Mouse (Mus musculus) frontal cortex, postnatal 36 days (tissue): ENCODE data around the gene Bscl2.
"Not testable (repeated sequence)": the region's sequence is repeated elsewhere in the genome, so short reads cannot be mapped to it uniquely, and the experiment has no call there.

Experiments used
- DNase-seq, 2 experiments: peaks; one replicate each; pipeline ENCODE4 v3.0.0; 2022; ENCODE audit warnings: low spot score in 2 of 2

The Bscl2 gene

DNA sequence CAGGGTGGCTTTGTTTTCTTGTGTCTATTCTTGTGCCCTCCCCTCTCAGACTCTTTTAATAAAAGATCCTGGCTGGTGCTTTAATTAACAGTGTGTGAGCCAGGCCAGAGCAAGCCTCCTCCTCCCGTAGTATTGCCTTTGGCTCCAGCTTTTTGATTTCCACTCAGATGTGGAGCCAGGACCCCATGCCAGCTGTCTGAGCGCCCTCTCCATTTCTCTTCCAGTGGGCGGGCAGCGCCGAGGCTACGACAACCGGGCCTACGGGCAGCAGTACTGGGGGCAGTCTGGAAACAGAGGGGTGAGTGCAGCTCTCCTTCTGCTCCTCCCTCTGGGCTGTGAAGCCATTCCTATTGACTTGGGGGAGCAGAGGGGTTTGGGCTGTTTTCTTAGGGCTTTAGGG lies 6.6 kb upstream of the Bscl2 start:
- DNase-seq, result no peak

DNA sequence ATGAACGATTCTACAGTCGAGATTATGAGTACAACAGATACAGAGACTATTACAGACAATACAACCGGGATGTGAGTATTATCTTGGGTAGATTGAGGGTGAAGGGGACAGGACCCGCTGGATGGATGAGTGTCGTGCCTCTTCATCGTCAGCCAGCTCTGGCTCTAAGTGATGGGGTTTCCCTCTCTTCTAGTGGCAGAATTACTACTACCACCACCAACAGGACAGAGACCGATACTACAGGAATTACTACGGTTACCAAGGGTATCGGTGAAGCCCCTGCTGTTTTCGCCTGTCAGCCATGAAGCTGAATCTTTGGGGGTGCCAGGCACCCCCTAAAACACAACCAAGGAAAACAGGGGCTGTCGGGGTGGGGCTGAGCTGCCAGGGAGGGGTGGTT lies 6.0 kb upstream of the Bscl2 start:
- no peak for DNase-seq

DNA sequence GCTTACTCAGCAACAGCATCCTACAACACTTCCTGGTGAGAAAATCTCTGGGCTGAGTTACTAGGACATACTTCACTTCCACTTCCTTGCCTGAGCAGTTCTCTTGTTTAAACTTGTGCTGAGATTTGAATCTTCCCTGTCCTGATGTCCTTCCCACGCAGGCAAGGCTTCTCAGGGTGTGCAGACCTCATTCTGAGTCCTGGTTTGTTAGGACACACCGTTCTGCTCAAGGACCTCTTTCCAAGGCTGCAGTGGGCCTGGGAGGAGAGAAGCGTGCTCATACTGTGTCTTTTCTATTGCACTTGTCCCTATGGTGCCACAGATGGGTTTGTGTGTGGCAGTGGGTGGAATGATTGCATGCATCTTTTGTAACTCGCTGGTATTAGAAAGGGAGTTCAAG lies 4.3 kb upstream of the Bscl2 start:
- no peak for DNase-seq

DNA sequence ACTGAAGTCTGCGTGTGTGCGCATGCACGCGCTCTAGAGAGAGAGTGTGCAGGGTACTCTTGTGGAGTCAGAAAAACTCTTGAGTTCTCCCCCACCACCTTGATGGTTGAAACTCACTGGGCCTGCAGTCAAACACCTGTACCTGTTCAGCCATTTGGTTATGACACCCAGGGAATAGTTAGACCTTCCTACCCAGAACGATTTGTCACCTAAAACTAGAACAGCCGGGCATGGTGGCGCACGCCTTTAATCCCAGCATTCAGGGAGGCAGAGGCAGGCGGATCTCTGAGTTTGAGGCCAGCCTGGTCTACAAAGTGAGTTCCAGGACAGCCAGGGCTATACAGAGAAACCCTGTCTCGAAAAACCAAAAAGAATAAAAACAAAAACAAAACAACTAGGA lies 940 bp upstream of the Bscl2 start:
- not testable (repeated sequence) for DNase-seq

DNA sequence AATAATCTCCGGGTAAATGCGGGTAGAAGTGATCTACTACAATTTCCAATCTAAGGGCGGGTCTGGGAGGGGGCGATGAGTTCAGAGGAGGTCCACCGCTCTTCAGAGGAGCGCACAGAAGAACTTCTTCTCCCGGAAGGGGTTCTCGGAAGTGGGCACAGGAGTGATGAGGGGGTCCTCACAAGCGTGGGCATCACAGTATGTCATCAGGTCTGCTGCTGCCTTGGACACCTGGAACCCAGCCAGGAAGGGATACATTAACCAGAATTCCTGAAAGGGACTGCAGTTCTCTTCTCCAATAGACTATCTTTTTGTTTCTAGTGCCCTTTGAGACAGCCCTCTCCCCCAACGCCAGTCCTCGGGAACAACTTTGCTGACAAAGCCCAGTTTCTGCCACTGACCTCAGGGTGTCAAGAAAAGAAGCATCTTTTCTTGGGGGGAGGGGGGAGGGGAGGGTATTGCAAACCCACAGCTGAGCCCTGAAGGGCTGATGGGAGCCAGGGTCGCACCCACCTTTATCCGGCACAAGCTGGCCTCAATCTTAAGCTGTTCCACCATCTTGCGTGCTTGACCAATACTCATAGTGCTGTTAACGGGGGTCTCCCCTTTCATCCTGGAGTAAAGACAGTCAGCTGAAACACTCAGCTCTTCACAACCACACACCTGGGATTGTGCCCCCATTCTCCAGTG lies 919 bp downstream of the Bscl2 start:
- DNase-seq, result peak in 1 of 2 experiments; percentile 48

DNA sequence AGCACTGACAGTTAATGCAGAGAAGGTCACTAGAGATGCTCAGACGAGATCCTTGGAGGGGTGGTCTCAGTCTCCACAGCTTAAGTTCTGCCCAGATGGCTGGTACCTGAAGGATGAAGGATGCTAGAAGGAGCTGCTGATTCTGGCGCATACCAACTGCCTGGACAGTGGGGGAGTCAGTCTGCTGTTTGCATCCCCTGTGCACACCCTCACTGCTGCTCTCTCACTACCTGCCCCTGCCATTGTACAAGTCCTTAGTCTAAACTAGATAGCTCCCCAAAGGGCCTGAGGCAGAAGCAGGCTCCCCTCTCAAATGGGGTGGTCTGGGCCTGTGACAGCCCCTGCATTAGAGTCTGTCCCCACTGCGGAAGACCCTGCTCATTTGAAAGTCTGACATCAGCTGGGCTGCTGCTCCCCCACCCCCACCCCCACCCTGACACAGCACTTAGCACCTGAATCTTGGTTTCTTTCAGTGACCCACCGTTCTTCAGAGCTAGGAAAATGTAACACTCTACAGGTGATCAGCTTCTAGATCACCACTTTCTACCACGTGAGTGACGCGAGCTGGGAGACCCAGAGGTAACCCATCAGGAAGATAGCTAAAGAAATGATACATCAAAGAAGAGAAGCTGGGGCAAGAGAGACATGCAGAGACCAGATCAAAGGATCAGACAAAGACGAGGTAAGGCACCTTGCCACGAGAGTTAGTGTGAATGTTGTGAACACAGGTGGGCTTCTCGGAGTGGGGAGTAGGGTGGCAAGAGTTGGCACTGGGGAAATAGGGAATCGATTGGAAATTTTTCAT lies 2.0 kb downstream of the Bscl2 start, which contains the start of gene Gng3:
Gene Gng3 (minus strand): TSS at position 92 of the 805 bp plus-strand sequence.
- peak; percentile 88 to 90 for DNase-seq

GRCm38 (mm10) chr19:8839908-8840791 lies 2.9 kb downstream of the Bscl2 start:
- peak; percentile 69 to 80 for DNase-seq

GRCm38 (mm10) chr19:8841012-8841411 lies 3.7 kb downstream of the Bscl2 start:
- DNase-seq, result no peak

DNA sequence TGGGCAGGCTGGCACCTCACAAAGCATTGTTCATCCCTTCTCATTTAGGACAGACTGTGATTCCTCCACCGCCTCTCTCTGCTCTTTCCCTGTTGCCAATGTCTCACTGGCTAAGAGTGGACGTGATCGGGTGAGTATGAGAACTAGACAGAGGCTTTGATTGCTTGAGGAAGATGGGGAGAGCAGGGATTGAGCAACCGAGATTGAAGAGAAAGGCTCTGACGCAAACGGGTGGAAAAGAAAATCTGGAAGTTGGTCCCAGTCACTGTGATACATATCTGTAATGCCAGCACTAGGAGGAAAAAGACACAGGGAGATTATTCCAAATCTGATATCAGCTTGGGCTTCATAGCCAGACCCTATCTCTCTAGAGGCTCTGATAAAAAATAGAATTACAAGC lies 5.7 kb downstream of the Bscl2 start:
- DNase-seq, result no peak

- peak; percentile 71 to 82 for DNase-seq
Observed at GRCm38 (mm10) chr19:8844371-8845129, 7.3 kb downstream of the Bscl2 start.

DNA sequence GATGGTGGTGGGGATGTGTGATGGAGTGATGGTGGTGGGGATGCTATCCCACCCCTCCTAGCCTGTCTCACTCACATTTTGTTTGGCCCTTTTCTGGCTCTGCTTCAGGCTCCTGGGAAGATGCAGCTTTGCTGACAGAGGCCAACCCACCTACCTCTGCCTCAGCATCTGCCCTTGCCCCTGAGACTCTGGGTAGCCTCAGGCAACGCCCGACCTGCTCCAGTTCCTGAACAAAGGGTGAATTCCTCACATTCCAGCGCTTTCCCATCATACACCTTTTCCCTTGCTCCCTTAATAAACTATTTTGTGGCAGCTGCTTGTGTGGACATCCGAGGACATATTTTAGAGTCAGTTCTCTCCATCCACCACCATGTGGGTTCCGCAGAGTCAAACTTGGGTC lies 11.1 kb downstream of the Bscl2 start:
- no peak for DNase-seq

DNA sequence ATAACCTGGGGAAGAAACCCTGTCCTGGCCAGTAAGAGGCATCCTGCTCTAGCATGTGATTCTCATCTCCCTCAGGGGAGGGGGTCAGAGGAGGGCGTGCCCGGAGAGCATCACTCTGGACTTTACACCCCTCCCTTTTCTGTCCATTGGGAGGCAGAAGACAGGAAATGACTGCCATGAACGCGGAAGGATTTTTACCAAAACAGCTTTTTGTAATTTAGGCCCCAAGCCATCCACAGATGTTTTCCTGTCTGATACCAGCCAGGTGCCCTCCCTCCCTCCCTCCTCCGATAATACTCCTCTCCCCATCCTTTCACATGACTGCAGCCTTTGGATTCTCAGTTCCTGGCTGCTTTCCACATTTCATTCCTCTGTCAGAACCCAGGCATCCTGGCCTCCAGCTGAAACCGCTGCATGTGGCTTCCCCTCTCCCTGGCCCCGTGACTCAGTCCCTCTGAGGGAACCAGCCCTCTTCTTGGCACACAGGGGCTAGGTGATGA lies 13.2 kb downstream of the Bscl2 start, which contains the start of gene Lrrn4cl:
Gene Lrrn4cl (plus strand): TSS at position 367 of the 500 bp plus-strand sequence.
- no peak for DNase-seq

DNA sequence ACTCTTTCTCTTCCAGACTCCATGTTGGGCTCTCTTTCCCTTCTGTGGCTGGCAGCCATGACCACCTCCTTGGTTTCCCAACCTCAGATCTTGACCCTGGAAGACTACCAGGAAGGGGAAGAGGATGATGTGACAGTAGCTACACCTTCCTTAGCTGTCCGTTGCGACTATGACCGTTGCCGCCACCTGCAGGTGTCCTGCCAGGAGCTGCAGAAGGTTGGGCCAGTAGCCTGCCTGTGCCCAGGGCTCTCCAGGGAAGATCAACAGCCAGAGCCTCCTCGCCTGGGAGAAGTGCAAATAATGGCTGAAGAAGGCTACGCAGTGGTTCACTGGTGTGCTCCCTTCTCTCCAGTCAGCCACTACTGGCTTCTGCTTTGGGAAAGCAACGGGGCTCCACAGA lies 14.4 kb downstream of the Bscl2 start:
- DNase-seq, result no peak

GRCm38 (mm10) chr19:8852236-8852928 lies 15.1 kb downstream of the Bscl2 start:
- DNase-seq, result no peak

DNA sequence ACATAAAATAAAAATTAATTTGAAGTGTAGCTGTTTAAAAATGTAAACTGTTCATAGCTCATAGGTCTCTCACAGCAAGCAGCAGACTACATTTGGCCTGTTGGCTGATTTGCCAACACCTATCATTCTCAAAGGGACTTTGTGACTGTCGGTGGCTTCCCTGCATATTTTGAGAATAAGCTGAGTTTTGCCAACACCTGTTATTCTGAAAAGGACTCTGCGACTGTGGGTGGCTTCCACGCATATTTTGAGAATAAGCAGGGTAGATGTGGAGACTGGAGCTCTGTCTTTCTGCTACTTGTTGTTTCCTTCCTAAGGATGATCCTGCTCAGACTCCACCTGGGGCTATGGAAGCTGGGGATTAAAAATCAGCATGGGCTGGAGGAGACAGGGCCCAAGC lies 15.8 kb downstream of the Bscl2 start:
- DNase-seq, result peak in 1 of 2 experiments; percentile 55

- no peak for DNase-seq
Observed at GRCm38 (mm10) chr19:8857689-8858088, 20.4 kb downstream of the Bscl2 start.

DNA sequence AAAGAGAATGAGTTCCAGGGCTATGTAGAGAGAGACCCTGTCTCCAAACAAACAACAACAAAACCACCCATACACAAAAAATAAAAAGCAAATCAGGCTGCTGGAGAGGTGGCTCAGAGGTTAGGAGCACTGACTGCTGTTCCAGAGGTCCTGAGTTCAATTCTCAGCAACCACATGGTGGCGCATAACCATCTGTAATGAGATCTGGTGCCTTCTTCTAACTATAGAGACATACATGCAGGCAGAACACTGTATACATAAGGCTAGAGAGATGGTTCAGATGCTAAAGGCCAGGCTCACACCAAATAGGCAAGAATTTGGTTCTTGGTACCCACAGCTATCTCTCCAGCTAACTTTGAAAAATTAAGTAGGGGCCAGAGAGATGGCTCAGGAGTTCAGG lies 21.8 kb downstream of the Bscl2 start:
- no peak for DNase-seq

GRCm38 (mm10) chr19:8864265-8864664 lies 27.0 kb downstream of the Bscl2 start:
- no peak for DNase-seq

DNA sequence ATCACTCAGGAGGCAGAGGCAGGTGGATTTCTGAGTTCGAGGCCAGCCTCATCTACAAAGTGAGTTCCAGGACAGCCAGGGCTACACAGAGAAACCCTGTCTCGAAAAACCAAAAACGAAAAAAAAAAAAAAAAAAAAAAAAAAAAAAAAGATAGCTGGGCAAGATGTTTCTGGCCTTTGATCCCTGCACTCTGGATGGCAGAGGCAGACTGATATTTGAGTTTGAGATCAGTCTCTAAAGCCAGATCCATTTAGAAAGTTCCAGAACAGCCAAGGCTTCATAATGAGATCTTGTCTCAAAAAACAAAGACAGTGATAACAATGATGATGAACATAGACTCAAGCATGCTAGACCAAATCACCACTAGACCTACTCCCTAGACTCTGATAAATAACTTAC lies 33.1 kb downstream of the Bscl2 start:
- not testable (repeated sequence) for DNase-seq

DNA sequence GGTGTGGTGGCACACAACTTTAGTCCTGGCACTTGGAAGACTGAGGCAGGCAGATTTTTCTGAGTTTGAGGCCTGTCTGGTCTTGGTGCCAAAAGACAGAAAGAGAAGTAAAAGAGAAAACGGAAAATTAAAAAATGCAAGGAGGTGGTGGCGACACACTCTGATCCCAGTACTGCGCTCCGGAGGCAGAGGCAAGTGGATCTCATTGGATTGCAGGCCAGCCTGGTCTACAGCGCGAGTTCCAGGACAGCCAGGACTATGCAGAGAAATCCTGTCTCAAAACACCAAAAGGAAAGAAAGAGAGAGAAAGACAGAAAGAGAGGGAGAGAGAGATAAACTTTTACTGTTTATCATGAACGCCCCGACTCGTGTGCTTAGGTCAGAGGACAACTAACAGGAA lies 33.6 kb downstream of the Bscl2 start:
- DNase-seq, result no peak
